Mouse (Mus musculus) liver, adult 2 months (tissue): ENCODE results near the gene Nkain1.

Experiments used
- CTCF ChIP-seq: fragments of 200-500 bp; IDR thresholded peaks from 2 replicates; pipeline ENCODE4 v1.5.1; 2011; ENCODE audit warnings: low read depth, low read length, control low read depth
- POLR2A ChIP-seq: fragments of 200-500 bp; IDR thresholded peaks from 2 replicates; pipeline ENCODE4 v1.6.1; 2011; ENCODE audit warnings: low read length, control low read depth; ENCODE audit not compliant: insufficient read depth; ENCODE audit errors: extremely low read depth

GRCm38 (mm10) chr4:130557852-130558251 lies 16.1 kb downstream of the Nkain1 start:
- TF ChIP-seq POLR2A = no peak
- no peak for TF ChIP-seq CTCF
